Mouse (Mus musculus) forebrain, embryonic 14.5 days (tissue): ENCODE measurements around the gene Cmip. TPM values are rescaled to one million over a fixed set of nuclear protein-coding genes. Genes with fewer than 3 reads are reported as not detected.

Source experiments
- ATAC-seq: fragments of 200-750 bp; cut with Nextera tagmentation; 2 replicates; pipeline ENCODE4 v1.8.0; 2017; ENCODE audit warnings: mild to moderate bottlenecking, moderate library complexity
- DNase-seq: peaks from one replicate; pipeline ENCODE4 v3.0.0-alpha.2; 2015; ENCODE audit warnings: low spot score
- H3K27ac ChIP-seq: fragments of 300-500 bp; sonication (generic); 2 replicates; pipeline ENCODE4 v1.5.1; 2014; ENCODE audit warnings: low read depth, mild to moderate bottlenecking, control low read depth, low read length, moderate library complexity
- H3K27me3 ChIP-seq: fragments of 300-500 bp; sonication (generic); replicated peaks from 2 replicates; pipeline ENCODE4 v1.6.1; 2014; ENCODE audit warnings: low read length, control low read depth, mixed read lengths; ENCODE audit not compliant: control insufficient read depth, insufficient read depth
- H3K36me3 ChIP-seq: fragments of 300-500 bp; sonication (generic); 2 replicates; pipeline ENCODE4 v1.6.1; 2014; ENCODE audit warnings: low read length, control low read depth; ENCODE audit not compliant: control insufficient read depth, insufficient read depth
- H3K4me1 ChIP-seq: fragments of 300-500 bp; sonication (generic); 2 replicates; pipeline ENCODE4 v1.6.1; 2014; ENCODE audit warnings: antibody characterized with exemption, low read length, control low read depth; ENCODE audit not compliant: control insufficient read depth, insufficient read depth
- H3K4me2 ChIP-seq: fragments of 300-500 bp; sonication (generic); 2 replicates; pipeline ENCODE4 v1.6.1; 2014; ENCODE audit warnings: mild to moderate bottlenecking, control low read depth, low read length
- H3K4me3 ChIP-seq: fragments of 300-500 bp; sonication (generic); 2 replicates; pipeline ENCODE4 v1.5.1; 2014; ENCODE audit warnings: low read depth, low read length, control low read depth
- H3K9ac ChIP-seq: fragments of 300-500 bp; sonication (generic); 2 replicates; pipeline ENCODE4 v1.6.1; 2014; ENCODE audit warnings: mild to moderate bottlenecking, low read length, control low read depth, moderate library complexity
- H3K9me3 ChIP-seq: fragments of 300-500 bp; sonication (generic); replicated peaks from 2 replicates; pipeline ENCODE4 v1.6.1; 2016; ENCODE audit warnings: low read length, control low read depth, mixed read lengths; ENCODE audit not compliant: control insufficient read depth
- WGBS: fragments of 180-500 bp; shearing (Covaris S2); extraction: QIAGEN DNeasy Blood & Tissue Kit; methylation state at CpG from one replicate; pipeline ENCODE4 v1.1.7; 2014; 5-methylcytosine and 5-hydroxymethylcytosine counted together
- polyA plus RNA-seq: library from polyadenylated mRNA; unstranded; fragments of >200 nt; fragmentation: Nextera tagmentation; extraction: Ambion mirVana; gene quantifications from 2 replicates; pipeline ENCODE4 v1.2.1, GENCODE M21; 2014

Gene Cmip
- polyA plus RNA-seq, 1 experiment from 2014 or later = 57.4 TPM

GRCm38 (mm10) chr8:117309653-117310274, 52.9 kb downstream of the Cmip start:
- Histone ChIP-seq H3K9ac (no peak overlapping the region), H3K27me3 (no peaks in the 10 kb centered on the region), H3K36me3 (no peaks in the 10 kb centered on the region), H3K27ac (no peak overlapping the region), H3K9me3 (no peaks in the 10 kb centered on the region), H3K4me1 (peaks cover 14% of the 10 kb centered on the region), H3K4me3 (no peak overlapping the region), H3K4me2 (no peak overlapping the region)
- DNase-seq (no peak), ATAC-seq (no peak)
- WGBS = 94% methylated on average over 12 of the region's 12 CpGs

GRCm38 (mm10) chr8:117310961-117311561, 54.2 kb downstream of the Cmip start:
- 83% methylated on average over 8 of the region's 8 CpGs for WGBS
- H3K4me3 ChIP-seq = no peak overlapping the region
- no peak overlapping the region for H3K9ac ChIP-seq
- ATAC-seq (no peak), DNase-seq (no peak)
- peaks cover 16% of the 10 kb centered on the region for H3K4me1 ChIP-seq
- no peak overlapping the region for H3K4me2 ChIP-seq
- no peaks in the 10 kb centered on the region for H3K36me3 ChIP-seq
- peak overlapping the region; percentile 21; the same call in 1 of the 2 replicates for H3K27ac ChIP-seq
- H3K27me3 ChIP-seq = no peaks in the 10 kb centered on the region
- H3K9me3 ChIP-seq = no peaks in the 10 kb centered on the region

DNA sequence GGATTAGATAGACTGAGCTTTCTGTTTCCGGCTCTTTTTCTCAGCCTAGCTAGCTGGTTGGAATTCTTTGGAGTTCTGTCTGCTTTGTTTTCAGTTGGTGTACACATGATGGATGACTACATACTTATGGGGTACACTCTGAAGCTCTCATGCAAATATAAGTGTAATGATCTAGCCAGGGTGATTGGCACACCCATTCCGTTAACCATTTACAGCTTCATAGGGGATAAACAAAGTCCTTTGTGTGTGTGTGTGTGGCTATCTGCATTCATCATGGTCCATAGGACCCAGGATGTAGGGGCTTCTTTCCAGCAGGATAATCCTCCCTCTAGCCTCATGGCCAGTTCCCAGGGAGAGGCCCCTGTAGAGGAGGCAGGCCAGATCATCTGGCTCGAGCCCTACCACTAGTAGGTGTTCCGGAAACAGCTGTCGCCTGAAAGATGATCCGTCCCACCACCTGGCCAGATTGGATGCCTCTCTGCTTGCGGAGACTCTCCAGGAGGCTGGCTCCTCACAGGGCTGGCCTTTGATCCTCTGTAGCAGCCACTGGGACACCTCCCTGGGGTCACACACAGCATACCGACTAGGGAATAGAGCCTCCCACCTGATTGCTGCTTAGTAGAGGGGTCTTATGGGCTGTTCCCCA, 57.6 kb downstream of the Cmip start:
- 22% methylated on average over 8 of the region's 8 CpGs for WGBS
- no peak overlapping the region for H3K4me3 ChIP-seq

DNA sequence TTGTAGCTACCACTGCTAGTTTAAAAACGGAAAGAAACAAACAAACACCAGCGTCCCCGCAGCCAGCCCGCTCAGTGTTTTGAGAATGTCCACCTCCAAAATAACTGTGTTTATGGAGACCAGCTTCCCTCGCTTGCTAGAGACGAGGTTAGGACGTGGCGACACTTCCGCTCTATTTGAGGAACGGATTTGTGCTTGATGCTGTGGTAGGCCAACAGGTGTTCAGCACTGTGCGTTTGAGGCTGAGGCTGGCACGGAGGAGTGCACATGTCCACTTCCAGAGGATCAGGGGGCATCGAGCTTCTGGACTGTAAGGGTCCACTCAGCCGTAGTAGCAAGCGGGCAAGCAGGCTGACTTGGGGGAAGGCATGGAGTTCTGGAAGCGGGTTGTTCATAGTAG, 58.9 kb downstream of the Cmip start:
- Histone ChIP-seq H3K36me3 (no peaks in the 10 kb centered on the region), H3K4me3 (no peak overlapping the region), H3K27me3 (no peaks in the 10 kb centered on the region), H3K9me3 (no peaks in the 10 kb centered on the region), H3K4me2 (no peak overlapping the region), H3K27ac (no peak overlapping the region), H3K4me1 (peaks cover 12% of the 10 kb centered on the region), H3K9ac (no peak overlapping the region)
- WGBS = 96% methylated on average over 16 of the region's 16 CpGs
- ATAC-seq = no peak
- no peak for DNase-seq

More for the DNA sequence above, 57.6 kb downstream of the Cmip start:
- Histone ChIP-seq H3K27ac (no peak overlapping the region), H3K27me3 (no peaks in the 10 kb centered on the region), H3K9me3 (no peaks in the 10 kb centered on the region), H3K9ac (no peak overlapping the region), H3K4me2 (no peak overlapping the region), H3K4me1 (peaks cover 12% of the 10 kb centered on the region), H3K36me3 (no peaks in the 10 kb centered on the region)
- no peak for DNase-seq
- ATAC-seq = no peak

- Histone ChIP-seq H3K9ac (no peak overlapping the region), H3K4me1 (peaks cover 24% of the 10 kb centered on the region), H3K4me2 (no peak overlapping the region), H3K27me3 (no peaks in the 10 kb centered on the region), H3K36me3 (no peaks in the 10 kb centered on the region), H3K9me3 (no peaks in the 10 kb centered on the region), H3K4me3 (no peak overlapping the region), H3K27ac (no peak overlapping the region)
- WGBS = 93% methylated on average over 8 of the region's 8 CpGs
- DNase-seq = no peak
- ATAC-seq = no peak
Measured at GRCm38 (mm10) chr8:117317478-117317877, 60.6 kb downstream of the Cmip start.

DNA sequence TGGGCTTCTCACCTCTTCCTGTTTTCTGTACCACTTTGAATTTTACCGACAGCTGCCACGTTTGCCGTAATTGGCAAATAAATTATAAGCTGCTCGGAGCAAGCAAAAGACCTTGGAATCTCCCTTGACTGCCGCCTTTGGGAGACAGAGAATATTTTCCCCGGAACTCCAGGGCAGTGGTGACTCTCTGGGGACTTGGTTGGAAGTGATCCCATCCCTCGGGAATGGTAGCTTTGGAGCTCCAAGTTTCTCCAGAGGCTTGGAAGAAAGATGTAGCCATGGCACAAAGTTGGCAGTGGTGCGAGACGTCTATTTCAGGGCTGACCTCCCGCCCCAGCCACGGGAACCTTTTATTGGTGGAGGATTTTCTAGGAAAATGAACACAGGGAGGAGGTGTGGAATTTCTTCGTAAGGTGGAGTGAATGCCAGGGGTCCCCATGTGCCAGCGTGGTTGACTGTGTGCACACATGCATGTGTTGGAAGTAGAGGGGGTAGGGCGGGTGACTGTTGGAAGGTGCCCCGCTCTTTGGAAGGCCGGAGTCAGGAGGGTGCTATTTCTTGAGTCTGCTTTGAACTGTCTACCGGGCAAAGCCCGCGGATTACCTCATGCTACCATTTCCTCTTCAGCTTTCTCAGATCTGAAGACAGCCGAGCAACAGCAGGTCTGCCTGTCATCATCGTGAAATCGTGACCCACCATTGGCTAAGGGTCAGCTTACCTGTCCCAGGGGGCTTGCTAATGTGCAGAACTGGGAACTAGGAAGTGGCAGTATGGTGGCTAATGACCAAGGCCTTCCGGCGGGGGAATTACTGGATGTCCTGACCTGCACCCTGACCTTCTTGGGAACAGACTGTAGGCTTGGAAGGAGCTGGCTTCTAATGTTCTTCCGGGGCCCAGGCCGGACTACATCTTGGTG, 62.3 kb downstream of the Cmip start:
- Histone ChIP-seq H3K4me1 (peaks cover 26% of the 10 kb centered on the region), H3K36me3 (no peaks in the 10 kb centered on the region), H3K9me3 (no peaks in the 10 kb centered on the region), H3K4me2 (no peak overlapping the region), H3K27me3 (no peaks in the 10 kb centered on the region), H3K27ac (no peak overlapping the region), H3K9ac (no peak overlapping the region), H3K4me3 (no peak overlapping the region)
- ATAC-seq (no peak), DNase-seq (no peak)
- WGBS = 90% methylated on average over 26 of the region's 26 CpGs

DNA sequence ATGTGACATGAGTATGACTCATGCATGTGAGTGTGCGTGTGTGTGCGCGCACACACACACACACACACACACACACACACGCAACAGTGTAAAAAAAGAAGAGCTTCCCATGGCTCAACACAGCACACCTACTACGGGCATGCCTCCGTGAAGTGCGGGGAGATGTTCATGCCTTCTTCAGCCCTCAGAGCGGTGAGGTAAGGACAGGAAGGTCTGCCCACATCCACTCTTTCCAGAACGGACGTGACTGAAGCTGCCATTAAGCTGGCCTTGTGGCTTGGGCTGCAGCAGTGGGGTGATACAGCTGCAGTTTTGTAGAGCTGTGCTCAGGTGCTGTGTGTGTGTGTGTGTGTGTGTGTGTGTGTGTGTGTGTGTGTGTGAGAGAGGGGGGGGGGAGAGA, 63.8 kb downstream of the Cmip start:
- ATAC-seq (no peak), DNase-seq (no peak)
- Histone ChIP-seq H3K36me3 (no peaks in the 10 kb centered on the region), H3K4me1 (peaks cover 19% of the 10 kb centered on the region), H3K27ac (no peak overlapping the region; the same call in 1 of the 2 replicates), H3K9ac (no peak overlapping the region), H3K4me3 (no peak overlapping the region), H3K27me3 (no peaks in the 10 kb centered on the region), H3K9me3 (no peaks in the 10 kb centered on the region), H3K4me2 (no peak overlapping the region)
- 91% methylated on average over 10 of the region's 10 CpGs for WGBS

GRCm38 (mm10) chr8:117321232-117321631, 64.4 kb downstream of the Cmip start:
- Histone ChIP-seq H3K4me2 (no peak overlapping the region), H3K9ac (no peak overlapping the region), H3K4me3 (no peak overlapping the region), H3K4me1 (peaks cover 19% of the 10 kb centered on the region), H3K9me3 (no peaks in the 10 kb centered on the region), H3K36me3 (no peaks in the 10 kb centered on the region), H3K27ac (peak overlapping the region; percentile 86; the same call in 1 of the 2 replicates), H3K27me3 (no peaks in the 10 kb centered on the region)
- ATAC-seq (no peak), DNase-seq (no peak)
- 87% methylated on average over 15 of the region's 15 CpGs for WGBS
